Mouse (Mus musculus): Measurements from ENCODE around the gene Tefm. TPM values are rescaled to one million over a fixed set of nuclear protein-coding genes. Genes with fewer than 3 reads are reported as not detected.

Gene Tefm
- polyA plus RNA-seq, 1 experiment = 39.9 TPM

DNA sequence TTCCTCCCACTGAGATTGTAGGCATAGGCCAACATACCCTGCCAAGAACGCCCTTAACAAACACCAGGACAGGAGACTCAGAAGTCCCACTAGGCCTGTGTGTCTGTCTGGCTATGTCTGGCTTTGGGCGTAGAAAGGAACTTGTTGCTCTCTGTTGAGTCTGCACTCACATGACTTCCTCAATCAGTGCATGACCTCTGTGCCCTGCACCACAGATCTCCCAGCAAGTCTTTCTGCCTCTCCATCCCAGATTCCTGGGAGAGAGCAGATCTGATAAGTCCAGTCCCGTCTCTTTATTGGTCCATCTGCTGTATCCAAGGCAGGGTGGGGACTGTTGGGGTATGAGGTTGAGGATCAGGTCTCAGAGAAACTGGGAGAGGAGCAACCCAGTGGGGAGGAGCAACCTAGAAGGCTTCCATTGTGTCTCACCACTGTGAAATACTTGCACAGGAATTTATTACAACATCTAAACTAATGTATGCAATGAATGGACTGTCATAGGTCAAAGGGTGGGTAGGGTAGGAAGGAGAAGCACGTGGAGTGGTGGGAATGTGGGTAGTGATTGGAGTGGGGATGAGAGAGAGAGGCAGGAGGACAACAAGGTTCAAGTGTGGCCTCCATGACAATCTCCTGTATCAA, 26.8 kb upstream of the Tefm start:
- no peak overlapping the region for H3K4me3 ChIP-seq (ENCODE audit: insufficient read depth, low read depth, low read length)
- peak overlapping the region; percentile 75 for H3K27ac ChIP-seq (replicated peaks; ENCODE audit: low read depth, low read length)
- peaks cover 12% of the 10 kb centered on the region; the same call in 1 of the 2 replicates for H3K4me1 ChIP-seq (ENCODE audit: control insufficient read depth, insufficient read depth, insufficient read length, low read length)

DNA sequence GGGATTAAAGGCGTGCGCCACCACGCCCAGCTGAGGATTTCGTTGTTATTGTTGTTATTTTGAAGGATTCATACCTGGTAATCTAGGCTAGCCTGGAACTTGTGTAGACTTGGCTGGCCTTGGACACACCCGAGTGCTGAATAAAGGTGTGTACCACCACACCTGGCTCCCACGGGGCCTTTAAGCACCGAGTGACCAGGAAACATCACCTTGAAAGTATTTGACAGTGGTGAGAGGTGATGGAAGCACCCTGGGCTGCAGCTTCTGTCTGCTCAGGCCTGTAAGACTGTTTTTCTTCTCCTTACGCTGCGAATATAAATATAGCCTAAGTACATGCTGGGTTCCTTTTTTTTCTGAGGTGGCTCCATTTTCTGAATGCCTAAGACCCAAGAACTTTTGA, 26.1 kb upstream of the Tefm start:
- Histone ChIP-seq H3K4me3 (ENCODE audit: insufficient read depth, low read depth, low read length) (no peak overlapping the region), H3K27ac (replicated peaks; ENCODE audit: low read depth, low read length) (peak overlapping the region; percentile 75), H3K4me1 (ENCODE audit: control insufficient read depth, insufficient read depth, insufficient read length, low read length) (peaks cover 12% of the 10 kb centered on the region; the same call in 1 of the 2 replicates)

DNA sequence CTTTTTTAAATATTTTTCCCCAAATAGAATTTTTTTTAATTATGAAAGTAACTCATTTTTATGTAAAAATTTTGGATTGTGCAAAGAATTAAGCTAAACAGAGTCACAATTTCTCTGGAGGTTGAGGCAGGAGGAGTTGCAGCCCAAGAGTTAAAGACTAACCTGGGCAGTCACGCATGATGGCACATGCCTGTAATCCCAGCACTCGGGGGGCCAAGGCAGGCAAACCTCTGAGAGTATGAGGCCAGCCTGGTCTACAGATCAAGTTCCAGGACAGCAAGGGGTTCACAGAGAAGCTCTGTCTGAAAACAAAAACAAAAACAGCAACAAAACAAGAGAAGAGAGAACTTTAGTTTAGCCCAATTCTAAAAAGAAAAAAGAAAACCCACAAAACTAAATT, 22.2 kb upstream of the Tefm start:
- Histone ChIP-seq H3K4me3 (ENCODE audit: insufficient read depth, low read depth, low read length) (no peak overlapping the region), H3K27ac (replicated peaks; ENCODE audit: low read depth, low read length) (no peak overlapping the region), H3K4me1 (ENCODE audit: control insufficient read depth, insufficient read depth, insufficient read length, low read length) (no peaks in the 10 kb centered on the region)

DNA sequence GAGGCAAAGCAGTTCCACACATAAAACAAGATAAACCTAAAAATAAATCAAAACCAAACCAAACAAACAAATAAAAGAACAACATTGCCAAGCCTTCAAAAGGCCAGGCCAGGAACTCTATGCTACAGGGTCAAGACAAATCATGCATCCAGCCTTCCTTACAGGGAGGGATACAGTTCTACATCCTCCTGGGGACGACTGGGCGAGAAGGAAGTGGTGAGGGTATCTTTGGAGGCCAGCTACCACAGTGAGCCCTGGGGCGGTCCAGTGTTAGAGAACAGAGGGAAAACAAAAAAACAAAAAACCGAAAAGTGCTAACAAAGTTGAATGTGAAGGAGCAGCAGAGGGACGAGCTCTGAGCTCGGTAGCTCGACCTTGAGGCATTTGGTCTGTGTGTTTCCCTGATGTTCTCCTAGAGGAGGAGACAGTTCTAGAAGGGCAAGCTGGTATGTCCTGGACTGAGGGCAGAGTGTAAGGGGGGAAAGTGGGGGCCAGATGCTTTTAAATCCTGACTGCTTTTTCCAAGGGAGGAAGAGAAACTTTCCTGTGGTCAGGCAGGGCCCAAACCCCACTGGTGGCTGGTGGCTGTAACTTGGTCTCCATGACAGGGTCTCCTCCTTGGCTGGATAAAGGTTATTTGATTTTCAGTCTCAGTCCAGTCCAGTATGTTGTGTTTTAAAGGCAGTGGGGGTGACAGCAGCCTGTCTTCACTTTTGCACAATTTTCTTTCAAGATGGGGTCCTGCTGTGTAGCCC, 21.6 kb upstream of the Tefm start:
- Histone ChIP-seq H3K4me1 (ENCODE audit: control insufficient read depth, insufficient read depth, insufficient read length, low read length) (no peaks in the 10 kb centered on the region), H3K4me3 (ENCODE audit: insufficient read depth, low read depth, low read length) (no peak overlapping the region), H3K27ac (replicated peaks; ENCODE audit: low read depth, low read length) (peak overlapping the region; percentile 65; the same call in 1 of the 2 replicates)

DNA sequence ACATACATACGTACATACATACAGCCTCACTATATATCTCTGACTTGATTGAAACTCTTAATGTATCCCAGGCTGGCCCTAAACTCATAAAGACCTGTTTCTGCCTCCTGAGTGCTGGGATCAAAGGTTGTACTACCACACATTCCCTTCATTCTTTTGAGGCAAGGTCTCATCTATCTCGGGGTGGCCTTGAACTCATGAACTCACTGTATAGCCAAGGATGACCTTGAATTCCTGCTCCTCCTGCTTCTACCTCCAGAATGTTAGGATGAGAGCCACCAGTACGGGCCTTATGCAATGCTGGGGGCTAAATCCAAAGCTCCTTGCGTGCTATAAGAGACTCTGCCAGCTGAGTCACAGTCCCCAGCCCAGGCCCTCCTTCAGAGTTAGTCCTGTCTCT, 19.1 kb upstream of the Tefm start:
- H3K4me1 ChIP-seq (ENCODE audit: control insufficient read depth, insufficient read depth, insufficient read length, low read length) = no peaks in the 10 kb centered on the region
- no peak overlapping the region for H3K4me3 ChIP-seq (ENCODE audit: insufficient read depth, low read depth, low read length)
- no peak overlapping the region for H3K27ac ChIP-seq (replicated peaks; ENCODE audit: low read depth, low read length)

DNA sequence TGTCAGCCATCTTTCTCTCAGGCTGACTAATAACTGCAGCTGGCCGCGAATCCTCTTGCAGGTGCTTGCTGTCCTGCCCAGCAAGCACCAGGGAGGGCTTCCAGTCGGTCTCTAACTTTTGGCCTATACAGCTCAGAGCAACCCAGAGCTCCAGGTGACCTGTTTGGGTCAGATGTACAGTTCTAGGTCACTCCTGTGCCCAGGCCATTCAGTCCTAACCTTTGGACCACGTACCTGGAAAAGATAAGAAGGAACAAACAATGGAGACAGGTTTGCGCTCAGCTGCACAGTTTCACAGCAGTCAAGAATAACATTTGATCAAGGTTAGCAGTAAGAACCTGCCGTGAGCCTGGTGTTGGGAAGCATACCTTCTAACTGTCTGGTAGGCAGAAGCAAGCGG, 17.0 kb upstream of the Tefm start:
- Histone ChIP-seq H3K4me3 (ENCODE audit: insufficient read depth, low read depth, low read length) (no peak overlapping the region), H3K4me1 (ENCODE audit: control insufficient read depth, insufficient read depth, insufficient read length, low read length) (no peaks in the 10 kb centered on the region), H3K27ac (replicated peaks; ENCODE audit: low read depth, low read length) (no peak overlapping the region)

DNA sequence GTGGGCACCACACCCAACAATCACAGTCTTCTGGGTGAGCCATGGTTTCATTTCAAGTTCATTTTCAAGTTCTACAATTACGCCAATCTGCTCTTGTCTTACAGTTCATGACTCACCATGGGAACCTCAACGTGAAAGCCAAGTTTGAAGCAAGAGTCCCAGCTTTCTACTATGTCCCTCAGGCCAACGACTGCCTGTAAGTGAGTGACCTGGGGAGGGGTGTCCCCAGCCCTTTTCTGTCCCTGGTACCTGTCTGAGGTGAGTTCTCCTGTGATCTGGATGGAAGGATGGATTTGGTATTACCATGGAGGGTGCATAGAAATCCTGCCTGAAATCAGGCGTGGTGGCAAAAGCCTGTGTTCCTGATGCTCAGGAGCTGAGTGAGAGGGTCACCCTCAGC, 14.9 kb upstream of the Tefm start:
- H3K27ac ChIP-seq (replicated peaks; ENCODE audit: low read depth, low read length) = no peak overlapping the region
- peak overlapping the region; percentile 14; the same call in 1 of the 2 replicates for H3K4me3 ChIP-seq (ENCODE audit: insufficient read depth, low read depth, low read length)
- no peaks in the 10 kb centered on the region for H3K4me1 ChIP-seq (ENCODE audit: control insufficient read depth, insufficient read depth, insufficient read length, low read length)

DNA sequence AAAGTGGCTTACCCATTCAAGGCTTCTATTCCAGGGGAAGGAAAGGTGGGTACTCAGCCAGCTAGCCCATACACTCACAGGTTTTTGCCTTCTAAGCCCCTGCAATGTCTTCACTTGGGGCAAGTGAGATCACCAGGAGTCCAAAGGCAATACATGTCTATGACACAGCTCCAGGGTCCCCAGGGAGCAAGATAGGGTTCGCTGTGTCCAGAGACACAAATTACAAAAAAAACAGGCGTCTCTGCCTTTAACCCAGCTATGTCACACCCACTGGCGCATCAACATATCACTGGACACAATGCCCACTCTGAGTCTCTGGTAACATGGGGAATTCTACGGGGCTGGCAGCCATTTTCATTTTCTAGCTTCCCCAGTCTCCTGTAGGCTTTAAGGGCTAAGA, 14.0 kb upstream of the Tefm start:
- no peaks in the 10 kb centered on the region for H3K4me1 ChIP-seq (ENCODE audit: control insufficient read depth, insufficient read depth, insufficient read length, low read length)
- peak overlapping the region; percentile 88 for H3K27ac ChIP-seq (replicated peaks; ENCODE audit: low read depth, low read length)
- H3K4me3 ChIP-seq (ENCODE audit: insufficient read depth, low read depth, low read length) = peak overlapping the region; percentile 81

DNA sequence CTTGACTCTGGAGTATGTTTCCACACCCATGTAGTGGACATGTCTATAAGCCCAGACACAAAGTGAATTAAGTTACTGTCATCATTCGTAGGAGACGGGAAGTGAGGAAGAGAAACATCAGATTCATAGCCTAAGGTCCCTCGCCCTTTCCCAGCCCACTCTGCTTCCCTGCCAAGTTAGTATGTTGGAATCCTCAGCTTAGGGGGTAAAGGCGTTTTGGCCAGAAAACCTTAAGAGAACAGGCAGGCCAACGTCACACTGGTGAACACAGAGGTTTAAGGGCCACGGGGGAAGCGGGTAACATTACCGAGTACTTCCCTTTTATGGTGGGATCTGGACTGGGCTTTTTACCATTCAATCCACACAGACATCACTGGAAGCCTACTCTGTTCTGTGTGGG, 13.6 kb upstream of the Tefm start:
- Histone ChIP-seq H3K4me3 (ENCODE audit: insufficient read depth, low read depth, low read length) (peak overlapping the region; percentile 81), H3K4me1 (ENCODE audit: control insufficient read depth, insufficient read depth, insufficient read length, low read length) (no peaks in the 10 kb centered on the region), H3K27ac (replicated peaks; ENCODE audit: low read depth, low read length) (peak overlapping the region; percentile 88)

DNA sequence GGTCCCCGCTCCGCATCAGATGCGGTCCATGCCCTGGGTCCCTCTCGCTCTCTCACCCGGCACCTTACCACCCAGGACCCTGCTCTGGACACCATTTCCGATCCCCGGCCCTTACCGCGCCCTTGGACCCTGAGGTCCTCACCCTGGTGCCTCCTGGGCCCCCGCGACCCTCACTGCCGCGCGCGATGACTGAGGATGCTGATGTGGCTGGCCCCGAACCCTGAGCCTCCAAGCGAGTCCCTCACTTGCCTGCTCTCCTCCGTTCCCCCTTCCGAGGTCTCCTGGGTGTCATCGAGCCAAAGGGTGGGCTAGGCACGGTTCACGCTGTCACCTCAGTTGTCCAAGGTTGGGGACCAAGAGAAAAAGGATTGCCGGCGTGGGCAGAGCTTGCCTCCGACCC, 12.5 kb upstream of the Tefm start:
- H3K4me3 ChIP-seq (ENCODE audit: insufficient read depth, low read depth, low read length) = peak overlapping the region; percentile 81
- no peaks in the 10 kb centered on the region for H3K4me1 ChIP-seq (ENCODE audit: control insufficient read depth, insufficient read depth, insufficient read length, low read length)
- peak overlapping the region; percentile 88 for H3K27ac ChIP-seq (replicated peaks; ENCODE audit: low read depth, low read length)

DNA sequence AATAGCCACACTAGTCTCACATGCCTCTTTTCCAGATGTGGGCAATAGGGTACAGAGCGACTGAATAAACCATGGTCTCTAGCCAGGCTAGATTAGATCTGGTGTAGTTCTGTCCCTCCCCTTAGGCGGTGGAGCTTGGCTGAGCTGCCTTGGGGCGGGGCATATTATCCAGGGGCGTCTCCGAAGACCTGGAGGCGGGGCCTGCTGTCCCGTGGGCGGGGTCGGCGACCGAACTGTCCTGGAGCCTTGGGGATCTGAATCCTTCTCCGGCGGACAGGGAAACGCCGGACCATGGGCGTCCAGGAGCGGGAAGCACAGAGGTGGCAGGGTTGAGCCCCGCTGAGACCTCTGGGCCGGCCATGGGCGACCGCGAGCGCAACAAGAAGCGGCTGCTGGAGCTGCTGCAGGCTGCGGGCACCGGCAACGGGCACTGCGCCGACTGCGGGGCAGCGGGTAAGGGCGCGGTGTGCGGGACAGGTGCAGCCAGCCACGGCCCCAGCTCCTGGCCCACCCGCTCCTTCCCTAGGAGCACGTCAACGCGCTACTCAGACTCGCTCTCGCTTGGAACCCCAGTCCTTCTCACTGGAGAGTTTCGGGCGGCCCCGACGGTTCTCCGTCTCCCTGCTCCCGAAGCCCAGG, 12.0 kb upstream of the Tefm start, which contains the start of gene Adap2:
Gene Adap2, plus strand, starts transcription at position 249 of the 639 bp plus-strand sequence.
- Histone ChIP-seq H3K4me3 (ENCODE audit: insufficient read depth, low read depth, low read length) (peak within 1 kb of the TSS; percentile 81), H3K27ac (replicated peaks; ENCODE audit: low read depth, low read length) (peak within 1 kb of the TSS; percentile 88), H3K4me1 (ENCODE audit: control insufficient read depth, insufficient read depth, insufficient read length, low read length) (no peaks in the 10 kb centered on the region)

DNA sequence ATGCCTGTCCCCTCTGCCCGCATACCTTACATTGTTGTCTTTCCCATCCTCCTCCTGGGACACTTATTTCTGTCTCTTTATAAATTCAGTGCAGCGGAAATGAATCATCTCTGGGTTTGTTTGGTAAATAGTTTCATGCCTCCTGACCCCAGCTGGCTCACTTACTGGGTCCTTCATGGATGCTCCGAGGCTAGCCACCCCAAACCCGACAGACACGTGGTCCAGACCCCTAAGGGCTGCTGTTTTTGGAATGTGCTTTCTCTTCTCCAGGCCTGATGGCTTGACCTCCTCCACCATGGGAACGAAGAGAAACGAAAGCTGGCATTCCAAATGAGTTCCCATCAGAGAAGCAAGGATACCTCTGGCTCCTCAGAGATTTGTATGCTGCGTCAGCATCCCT, 10.4 kb upstream of the Tefm start:
- Histone ChIP-seq H3K27ac (replicated peaks; ENCODE audit: low read depth, low read length) (peak overlapping the region; percentile 31; the same call in 1 of the 2 replicates), H3K4me3 (ENCODE audit: insufficient read depth, low read depth, low read length) (no peak overlapping the region), H3K4me1 (ENCODE audit: control insufficient read depth, insufficient read depth, insufficient read length, low read length) (peaks cover 2% of the 10 kb centered on the region)

DNA sequence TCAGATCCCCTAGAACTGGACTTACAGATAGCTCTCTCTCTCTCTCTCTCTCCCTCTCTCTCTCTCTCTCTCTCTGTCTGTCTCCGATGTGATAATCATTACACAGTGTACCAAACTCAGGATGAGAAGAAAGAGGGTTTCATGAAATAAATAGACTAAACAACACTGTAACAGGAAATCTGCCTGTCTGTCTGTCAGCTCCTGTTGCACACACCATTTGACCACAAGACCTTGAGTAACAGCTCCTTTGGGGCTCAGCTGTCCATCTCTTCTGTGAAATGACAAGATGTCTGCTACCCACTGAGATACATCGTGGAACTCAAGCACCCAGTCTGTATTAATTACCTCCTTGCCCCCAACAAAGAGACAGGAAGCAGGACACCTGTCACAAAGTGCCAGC, 9.6 kb upstream of the Tefm start:
- no peak overlapping the region for H3K4me3 ChIP-seq (ENCODE audit: insufficient read depth, low read depth, low read length)
- peaks cover 2% of the 10 kb centered on the region for H3K4me1 ChIP-seq (ENCODE audit: control insufficient read depth, insufficient read depth, insufficient read length, low read length)
- H3K27ac ChIP-seq (replicated peaks; ENCODE audit: low read depth, low read length) = 0 out of 2 replicates have a peak overlapping the region, but pooled peaks have one; percentile 15

DNA sequence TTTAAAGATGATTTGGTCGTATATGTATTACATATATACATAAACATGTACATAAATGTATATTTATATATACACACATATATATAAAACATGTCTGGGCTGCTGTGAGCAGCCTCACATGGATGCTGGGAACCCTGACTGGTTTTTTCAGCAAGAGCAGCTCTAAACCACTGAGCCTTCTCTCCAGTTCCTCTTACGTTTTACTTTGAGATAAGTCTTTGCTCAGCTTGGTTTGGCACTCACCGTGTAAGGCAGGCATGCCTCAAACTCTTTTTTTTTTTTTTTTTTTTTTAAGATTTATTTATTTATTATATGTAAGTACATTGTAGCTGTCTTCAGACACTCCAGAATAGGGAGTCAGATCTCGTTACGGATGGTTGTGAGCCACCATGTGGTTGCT, 8.6 kb upstream of the Tefm start:
- H3K4me1 ChIP-seq (ENCODE audit: control insufficient read depth, insufficient read depth, insufficient read length, low read length) = peaks cover 2% of the 10 kb centered on the region
- no peak overlapping the region for H3K27ac ChIP-seq (replicated peaks; ENCODE audit: low read depth, low read length)
- no peak overlapping the region for H3K4me3 ChIP-seq (ENCODE audit: insufficient read depth, low read depth, low read length)

DNA sequence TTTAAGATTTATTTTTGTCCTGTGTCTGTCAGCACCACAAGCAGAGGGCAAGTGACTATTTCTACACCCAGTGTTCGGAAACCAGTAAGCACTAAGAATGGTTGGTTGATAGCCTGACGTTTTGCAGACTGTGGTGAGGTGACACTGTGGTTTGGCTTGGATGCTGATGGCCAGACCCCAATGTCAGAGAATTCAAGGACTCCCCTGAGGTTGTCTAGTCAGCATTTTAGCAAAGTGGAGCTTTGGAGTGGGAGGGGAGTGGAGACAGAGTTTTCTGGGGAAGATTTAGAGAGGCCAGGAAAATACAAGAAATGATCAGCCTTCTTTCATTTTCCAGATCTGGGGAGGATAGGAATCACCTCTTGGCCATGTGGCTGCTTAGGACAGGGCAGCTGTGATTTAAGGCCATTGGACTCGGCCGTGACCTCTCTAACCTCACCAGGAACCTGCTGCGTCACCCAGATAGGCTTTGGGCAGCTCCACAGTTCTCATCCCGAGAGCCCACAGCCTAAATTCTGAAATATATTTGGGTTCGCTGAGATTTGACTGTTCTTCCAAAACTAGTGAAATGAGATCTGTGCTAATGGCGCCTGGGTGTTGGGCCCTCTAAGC, 7.5 kb upstream of the Tefm start:
- Histone ChIP-seq H3K27ac (replicated peaks; ENCODE audit: low read depth, low read length) (no peak overlapping the region), H3K4me1 (ENCODE audit: control insufficient read depth, insufficient read depth, insufficient read length, low read length) (peaks cover 2% of the 10 kb centered on the region), H3K4me3 (ENCODE audit: insufficient read depth, low read depth, low read length) (no peak overlapping the region)

Data from brown adipose tissue, adult 24 weeks (tissue).